Mouse (Mus musculus) kidney, embryonic 14.5 days (tissue): ENCODE measurements at regions not wholly inside any gene's neighbourhood (a gene's known extent, or its start where the extent isn't known, plus 50 kb on each side); places are given as distances from the start of the nearest gene placed in this dataset.

ENCODE experiments used
- ATAC-seq: fragments of 200-750 bp; cut with Nextera tagmentation; 2 replicates; pipeline ENCODE4 v1.8.0; 2017; ENCODE audit warnings: moderate number of reproducible peaks, mild to moderate bottlenecking, moderate TSS enrichment, moderate library complexity; ENCODE audit not compliant: low FRiP score, low TSS enrichment
- H3K27ac ChIP-seq: fragments of 300-500 bp; sonication (generic); 2 replicates; pipeline ENCODE4 v1.5.1; 2014; ENCODE audit warnings: low read depth, mild to moderate bottlenecking, low read length, moderate library complexity, mixed read lengths
- H3K27me3 ChIP-seq: fragments of 300-500 bp; sonication (generic); 2 replicates; pipeline ENCODE4 v1.6.1; 2014; ENCODE audit warnings: mild to moderate bottlenecking, low read length; ENCODE audit not compliant: control insufficient read depth, insufficient read depth
- H3K36me3 ChIP-seq: fragments of 300-500 bp; sonication (generic); 2 replicates; pipeline ENCODE4 v1.6.1; 2014; ENCODE audit warnings: low read length, mixed read lengths; ENCODE audit not compliant: control insufficient read depth, insufficient read depth
- H3K4me1 ChIP-seq: fragments of 300-500 bp; sonication (generic); 2 replicates; pipeline ENCODE4 v1.6.1; 2014; ENCODE audit warnings: low read length, mixed read lengths; ENCODE audit not compliant: control insufficient read depth, insufficient read depth
- H3K4me2 ChIP-seq: fragments of 300-500 bp; sonication (generic); replicated peaks from 2 replicates; pipeline ENCODE4 v1.6.1; 2014; ENCODE audit warnings: low read depth, mild to moderate bottlenecking, low read length
- H3K4me3 ChIP-seq: fragments of 300-500 bp; sonication (generic); 2 replicates; pipeline ENCODE4 v1.5.1; 2014; ENCODE audit warnings: mild to moderate bottlenecking, low read length
- H3K9ac ChIP-seq: fragments of 300-500 bp; sonication (generic); 2 replicates; pipeline ENCODE4 v1.6.1; 2014; ENCODE audit warnings: low read depth, mild to moderate bottlenecking, low read length, moderate library complexity
- H3K9me3 ChIP-seq: fragments of 300-500 bp; sonication (generic); 2 replicates; pipeline ENCODE4 v1.6.1; 2016; ENCODE audit warnings: low read length; ENCODE audit not compliant: control insufficient read depth
- WGBS: fragments of 180-500 bp; shearing (Covaris S2); extraction: QIAGEN DNeasy Blood & Tissue Kit; methylation state at CpG from one replicate; pipeline ENCODE4 v1.1.7; 2014; 5-methylcytosine and 5-hydroxymethylcytosine counted together

- Histone ChIP-seq H3K9ac (no peak overlapping the region), H3K36me3 (no peaks in the 10 kb centered on the region), H3K4me1 (peaks cover 3% of the 10 kb centered on the region; the same call in 1 of the 2 replicates), H3K4me3 (no peak overlapping the region), H3K9me3 (no peaks in the 10 kb centered on the region), H3K4me2 (no peak overlapping the region), H3K27ac (no peak overlapping the region), H3K27me3 (no peaks in the 10 kb centered on the region)
- WGBS = 14% methylated on average over 2 of the region's 2 CpGs
- peak; percentile 95 for ATAC-seq
Measured at GRCm38 (mm10) chr9:84555237-84555636, 630.3 kb downstream of the Bckdhb start.

GRCm38 (mm10) chr9:84556261-84556844, 631.4 kb downstream of the Bckdhb start:
- Histone ChIP-seq H3K9ac (no peak overlapping the region), H3K27me3 (no peaks in the 10 kb centered on the region), H3K4me1 (peaks cover 3% of the 10 kb centered on the region; the same call in 1 of the 2 replicates), H3K4me3 (no peak overlapping the region), H3K27ac (no peak overlapping the region), H3K9me3 (no peaks in the 10 kb centered on the region), H3K36me3 (no peaks in the 10 kb centered on the region), H3K4me2 (no peak overlapping the region)
- 56% methylated on average over 11 of the region's 11 CpGs for WGBS
- ATAC-seq = no peak

- H3K4me1 ChIP-seq = peaks cover 3% of the 10 kb centered on the region; the same call in 1 of the 2 replicates
- no peak overlapping the region for H3K27ac ChIP-seq
- no peak overlapping the region for H3K4me3 ChIP-seq
- H3K4me2 ChIP-seq = no peak overlapping the region
- H3K36me3 ChIP-seq = no peaks in the 10 kb centered on the region
- WGBS = 52% methylated on average over 1 of the region's 1 CpGs
- H3K9ac ChIP-seq = no peak overlapping the region
- no peak for ATAC-seq
- no peaks in the 10 kb centered on the region for H3K27me3 ChIP-seq
- H3K9me3 ChIP-seq = no peaks in the 10 kb centered on the region
Measured at GRCm38 (mm10) chr9:84558346-84558745, 633.4 kb downstream of the Bckdhb start.

- no peak overlapping the region for H3K9ac ChIP-seq
- H3K4me3 ChIP-seq = no peak overlapping the region
- no peaks in the 10 kb centered on the region for H3K36me3 ChIP-seq
- H3K27ac ChIP-seq = no peak overlapping the region
- no peak for ATAC-seq
- 72% methylated on average over 3 of the region's 3 CpGs for WGBS
- no peaks in the 10 kb centered on the region for H3K4me1 ChIP-seq
- no peaks in the 10 kb centered on the region for H3K9me3 ChIP-seq
- H3K27me3 ChIP-seq = no peaks in the 10 kb centered on the region
- no peak overlapping the region for H3K4me2 ChIP-seq
Measured at GRCm38 (mm10) chr9:84569533-84569932, 644.6 kb downstream of the Bckdhb start.

- no peak for ATAC-seq
Measured at GRCm38 (mm10) chr9:84577781-84578180, 652.8 kb downstream of the Bckdhb start.

GRCm38 (mm10) chr9:84587791-84588190, 662.8 kb downstream of the Bckdhb start:
- Histone ChIP-seq H3K36me3 (no peaks in the 10 kb centered on the region), H3K9ac (no peak overlapping the region), H3K4me1 (no peaks in the 10 kb centered on the region), H3K4me3 (no peak overlapping the region), H3K27me3 (no peaks in the 10 kb centered on the region), H3K9me3 (no peaks in the 10 kb centered on the region), H3K4me2 (no peak overlapping the region), H3K27ac (no peak overlapping the region)
- no peak for ATAC-seq
- WGBS = 83% methylated on average over 4 of the region's 4 CpGs

More at GRCm38 (mm10) chr9:84577781-84578180, 652.8 kb downstream of the Bckdhb start:
- Histone ChIP-seq H3K4me2 (no peak overlapping the region), H3K27me3 (no peaks in the 10 kb centered on the region), H3K4me3 (no peak overlapping the region), H3K9me3 (no peaks in the 10 kb centered on the region), H3K9ac (no peak overlapping the region), H3K27ac (no peak overlapping the region), H3K36me3 (no peaks in the 10 kb centered on the region), H3K4me1 (no peaks in the 10 kb centered on the region)
- WGBS = 86% methylated on average over 5 of the region's 5 CpGs

- H3K27me3 ChIP-seq = no peaks in the 10 kb centered on the region
- no peak overlapping the region for H3K4me3 ChIP-seq
- no peak overlapping the region for H3K9ac ChIP-seq
- H3K9me3 ChIP-seq = no peaks in the 10 kb centered on the region
- H3K4me1 ChIP-seq = no peaks in the 10 kb centered on the region
- no peak for ATAC-seq
- no peak overlapping the region for H3K4me2 ChIP-seq
- no peak overlapping the region for H3K27ac ChIP-seq
- H3K36me3 ChIP-seq = no peaks in the 10 kb centered on the region
- 38% methylated on average over 2 of the region's 2 CpGs for WGBS
Measured at GRCm38 (mm10) chr9:84594724-84595123, 669.8 kb downstream of the Bckdhb start.
